Mouse (Mus musculus): ENCODE measurements at regions not wholly inside any gene's neighbourhood (a gene's known extent, or its start where the extent isn't known, plus 50 kb on each side); places are given as distances from the start of the nearest gene placed in this dataset.

DNA sequence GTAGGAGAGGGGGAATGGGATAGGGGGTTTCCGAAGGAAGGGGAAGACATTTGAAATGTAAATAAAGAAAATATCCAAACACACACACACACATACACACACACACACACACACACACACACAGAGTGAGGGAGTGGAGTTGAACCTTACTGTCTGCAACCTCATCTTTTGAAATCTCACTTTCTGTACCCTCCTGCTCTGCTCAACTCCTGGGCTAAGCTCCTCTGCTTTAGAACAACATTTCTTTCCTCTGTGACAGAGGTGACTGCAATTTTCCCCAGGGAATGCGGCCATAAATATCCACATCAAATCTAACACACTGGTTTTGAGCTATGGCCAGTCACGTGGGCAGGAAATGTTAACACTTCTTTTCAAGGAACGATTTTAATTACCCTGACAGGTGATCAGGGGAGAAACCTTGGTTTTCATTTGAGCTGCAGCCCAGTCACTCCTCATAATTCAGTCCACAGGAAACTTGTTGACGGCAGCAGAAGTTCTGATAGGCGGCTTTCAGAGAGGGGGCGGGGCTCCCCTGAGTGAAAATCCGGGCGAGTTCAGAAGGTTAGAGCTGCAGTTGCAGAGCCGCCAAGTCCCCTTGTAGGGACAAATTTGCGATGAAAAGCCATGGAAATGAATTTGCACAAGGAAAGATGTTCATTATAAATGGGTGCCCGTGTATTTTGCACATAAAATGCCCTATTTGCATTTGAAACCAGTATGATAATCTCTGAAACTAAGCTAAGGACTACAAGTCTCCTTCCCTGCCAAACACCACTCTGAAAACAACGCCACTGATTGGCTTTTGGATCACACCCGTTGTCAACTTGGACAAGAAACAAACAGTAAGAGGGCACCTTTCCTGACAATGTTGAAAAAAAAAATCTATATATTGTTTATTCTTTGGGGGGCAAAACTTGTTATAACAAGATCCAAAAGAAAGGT lies 63.0 kb upstream of the L3mbtl4 start:
- DNase-seq (ENCODE audit: low spot score in 2 of 2): peak; percentile 2 to 6

DNA sequence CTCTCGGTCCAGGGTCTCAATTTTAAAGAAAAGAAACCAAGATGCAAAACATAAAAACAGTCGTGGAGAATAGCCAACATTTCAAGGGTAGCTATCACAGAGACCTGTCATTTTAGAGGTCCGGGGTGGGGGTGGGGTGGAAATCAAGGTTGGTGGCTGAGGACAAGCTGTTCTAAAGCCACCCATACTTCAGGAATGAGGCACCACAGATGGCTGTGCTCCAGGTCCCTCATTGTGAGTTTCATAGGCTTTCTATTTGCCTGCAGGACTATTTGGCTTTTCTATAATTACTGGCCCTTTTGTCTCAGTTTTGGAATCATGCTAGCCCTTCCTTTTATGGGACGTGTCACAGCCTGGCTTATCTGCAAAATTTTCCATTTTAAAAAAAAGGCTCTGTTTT lies 55.4 kb upstream of the L3mbtl4 start:
- no peak for DNase-seq (ENCODE audit: low spot score in 2 of 2)

DNA sequence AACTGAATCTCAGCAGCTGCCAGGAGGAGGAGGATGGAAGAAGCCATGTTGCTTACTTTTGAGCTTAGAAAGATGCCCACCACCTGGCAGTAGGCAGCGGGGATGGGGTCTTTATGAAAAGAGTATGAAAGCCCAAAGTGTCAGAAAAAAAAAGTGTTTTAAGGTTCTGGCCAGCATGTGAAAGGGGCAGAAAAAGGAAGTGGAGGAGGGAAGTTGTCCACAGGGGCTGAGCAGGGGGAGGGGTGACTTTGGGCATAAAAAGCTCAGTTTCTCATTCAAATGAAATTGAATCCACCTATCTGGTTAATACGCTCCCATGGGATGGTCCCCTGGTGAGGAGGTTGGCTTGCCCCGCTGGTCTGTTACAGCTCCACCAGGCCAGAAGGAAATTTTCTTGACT lies 50.4 kb upstream of the L3mbtl4 start:
- no peak for DNase-seq (ENCODE audit: low spot score in 2 of 2)

Data from layer of hippocampus, adult 8-10 months (tissue).